Mouse (Mus musculus) adipocyte (in vitro differentiated cells): ENCODE data around the gene Psg17.
A peak's percentile ranks its signal among the peaks of the same experiment; 100 is the strongest.
"Not testable (repeated sequence)": the region's sequence is repeated elsewhere in the genome, so short reads cannot be mapped to it uniquely, and the experiment has no call there.

Experiments used
- DNase-seq: peaks from one replicate; pipeline ENCODE4 v3.0.0-alpha.2; 2016; ENCODE audit warnings: low spot score

Gene Psg17

DNA sequence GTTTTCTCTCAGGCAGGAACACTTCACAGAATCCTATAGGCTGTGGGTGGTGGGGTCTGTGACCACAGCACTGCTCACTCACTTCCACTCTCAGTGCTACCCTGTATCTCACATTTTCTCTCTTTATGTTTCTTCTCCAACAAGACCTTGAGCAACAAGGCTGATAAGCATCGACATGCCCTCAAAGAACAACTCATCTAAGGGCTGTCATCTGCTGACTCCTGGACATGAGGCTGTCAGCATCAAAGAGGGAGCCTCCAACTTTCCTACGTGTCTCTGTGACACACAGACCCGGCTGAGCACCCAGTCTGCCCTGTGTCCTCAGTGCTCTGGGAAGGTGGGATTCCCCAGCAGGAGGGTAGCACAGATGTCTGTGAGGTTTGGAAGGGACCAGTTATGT lies at the start of gene Psg17:
Gene Psg17, minus strand, starts transcription at position 101 of the 400 bp plus-strand sequence.
- no peak for DNase-seq

DNA sequence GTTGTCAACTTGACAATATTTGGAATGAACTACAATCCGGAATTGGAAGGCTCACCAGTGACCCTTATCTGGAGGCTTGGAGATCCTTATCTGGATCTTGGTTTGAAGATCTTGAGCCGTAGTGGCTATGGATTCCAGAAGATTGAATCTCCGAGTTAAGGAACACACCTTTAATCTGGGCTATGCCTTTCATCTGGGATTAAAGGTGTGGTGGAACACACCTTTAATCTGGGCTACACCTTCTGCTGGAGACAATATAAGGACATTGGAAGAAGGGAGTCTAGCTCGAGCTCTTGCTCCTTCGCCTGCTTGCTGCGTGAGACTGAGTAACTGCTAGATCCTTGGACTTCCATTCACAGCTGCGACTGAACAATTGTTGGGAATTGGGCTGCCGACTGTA lies 49.6 kb upstream of the Psg17 start, which contains the start of gene Pglyrp1:
Gene Pglyrp1, plus strand, starts transcription at position 301 of the 400 bp plus-strand sequence.
- not testable (repeated sequence) for DNase-seq

DNA sequence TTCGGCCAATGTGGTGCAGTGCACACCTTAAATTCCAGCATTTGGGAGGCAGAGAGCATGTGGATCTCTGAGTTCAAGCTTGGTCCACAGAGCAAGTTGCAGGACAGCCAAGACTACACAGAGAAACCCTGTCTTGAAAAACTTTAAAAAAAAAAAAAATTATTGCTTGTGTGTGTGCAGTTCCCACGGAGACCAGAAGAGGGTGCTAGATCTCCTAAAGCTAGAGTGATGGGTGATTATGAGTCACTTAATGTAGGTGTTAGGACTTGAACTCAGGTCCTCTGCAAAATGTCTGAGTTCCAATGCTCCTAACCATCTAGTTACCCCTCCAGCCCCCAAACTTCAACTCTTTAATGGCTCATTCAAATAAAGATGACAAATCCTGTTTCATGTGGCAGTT lies 47.1 kb upstream of the Psg17 start:
- no peak for DNase-seq

DNA sequence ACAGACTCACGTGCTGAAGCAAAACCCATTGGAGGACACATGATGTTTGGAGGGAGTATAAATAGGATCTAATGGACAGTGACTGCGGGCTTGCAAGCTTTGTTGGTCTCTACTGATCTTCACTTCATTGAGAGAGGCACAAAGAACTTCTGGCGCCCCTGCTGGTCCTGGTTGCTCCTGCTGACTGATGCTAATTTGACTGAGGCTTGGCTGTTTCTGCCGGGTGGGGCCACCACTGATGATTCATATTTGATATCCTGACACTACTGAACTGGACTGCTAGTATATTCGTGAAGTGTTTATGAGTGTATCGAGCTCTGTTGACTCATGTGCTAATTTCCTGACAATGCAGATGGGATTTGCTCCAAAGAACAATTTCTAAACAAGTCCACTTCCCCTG lies 41.4 kb upstream of the Psg17 start:
- DNase-seq = no peak

DNA sequence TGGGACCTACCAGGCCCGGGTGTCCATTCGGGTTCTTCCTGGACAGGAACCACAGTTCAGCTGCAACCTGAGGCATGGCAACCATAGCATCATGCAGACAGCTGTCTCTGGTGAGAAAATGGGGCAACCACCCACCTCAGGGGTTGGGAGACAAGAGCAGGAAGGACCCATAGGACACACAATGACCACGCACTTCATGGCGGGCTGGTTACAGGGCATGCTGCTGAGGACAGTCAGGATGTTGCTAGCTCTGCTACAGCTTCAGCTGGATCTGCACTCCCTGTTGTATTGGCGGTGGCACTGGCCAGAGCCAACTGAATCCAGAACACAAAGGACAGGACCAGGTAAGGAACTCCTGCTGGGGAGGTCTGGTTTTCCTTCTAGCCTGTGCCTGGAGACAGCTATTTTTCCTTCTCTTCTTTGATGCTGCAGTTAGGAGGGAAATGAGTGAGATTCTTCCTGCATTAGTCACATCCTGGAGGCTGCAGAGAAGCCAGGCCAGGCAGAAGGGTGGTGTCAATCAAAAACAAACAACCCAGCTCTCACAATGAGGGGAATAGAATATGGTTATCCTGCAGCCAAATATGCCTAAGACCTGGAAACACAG lies 37.0 kb upstream of the Psg17 start:
- no peak for DNase-seq

DNA sequence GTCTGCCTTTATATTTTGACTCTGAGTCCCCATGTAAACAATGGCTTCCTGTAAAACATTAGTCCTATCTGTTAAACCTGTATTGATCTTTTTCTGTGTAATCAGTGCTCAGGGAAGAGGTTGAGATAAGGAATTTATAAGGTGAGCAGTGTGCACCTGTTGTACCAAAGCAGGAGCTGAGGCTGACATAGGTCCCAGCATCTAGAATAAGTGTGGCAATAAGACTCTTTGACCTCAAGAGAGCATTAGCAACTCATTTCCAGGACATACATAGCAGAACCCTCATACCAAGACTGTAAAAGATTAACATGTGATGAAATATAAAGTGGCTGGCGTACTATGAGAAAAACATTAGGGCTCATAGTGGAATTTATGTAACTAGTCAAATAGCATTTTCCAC lies 27.0 kb upstream of the Psg17 start:
- no peak for DNase-seq

DNA sequence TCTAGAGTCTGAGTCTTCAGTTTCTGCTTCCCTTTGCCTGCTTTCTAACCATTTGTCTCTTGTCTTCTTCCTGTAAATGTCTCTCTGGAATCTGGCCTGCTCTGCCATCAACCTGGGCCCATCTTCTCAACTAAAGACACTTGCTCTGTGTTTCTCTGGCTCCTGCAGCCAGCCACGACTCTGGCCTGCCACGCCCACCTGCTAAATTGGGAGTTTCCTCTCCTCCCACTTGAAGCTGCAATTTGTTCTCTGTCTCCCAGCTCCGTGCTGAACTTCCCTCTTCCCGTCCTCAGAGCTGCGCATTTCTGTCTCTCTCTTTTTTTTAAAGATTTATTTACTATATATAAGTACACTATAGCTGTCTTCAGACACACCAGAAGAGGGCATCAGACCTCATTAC lies 23.4 kb upstream of the Psg17 start:
- DNase-seq = no peak

DNA sequence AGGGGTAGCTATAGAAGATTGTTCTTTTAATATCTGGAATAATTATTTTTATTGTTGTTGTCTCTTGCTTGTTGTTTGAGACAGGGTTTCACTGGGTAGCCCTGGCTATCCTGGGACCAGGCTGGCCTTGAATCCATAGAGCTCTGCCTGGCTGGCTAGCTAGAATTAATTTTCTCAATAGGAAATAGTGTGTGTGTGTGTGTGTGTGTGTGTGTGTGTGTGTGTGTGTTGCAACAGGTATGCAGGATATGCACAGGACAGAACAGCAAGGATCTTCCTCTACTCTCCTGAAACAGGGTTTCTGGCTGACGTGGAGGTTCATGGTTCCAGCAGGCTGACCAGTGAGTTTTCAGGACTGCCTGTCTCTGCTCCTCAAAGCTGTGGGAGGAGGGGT lies 19.8 kb upstream of the Psg17 start:
- no peak for DNase-seq

DNA sequence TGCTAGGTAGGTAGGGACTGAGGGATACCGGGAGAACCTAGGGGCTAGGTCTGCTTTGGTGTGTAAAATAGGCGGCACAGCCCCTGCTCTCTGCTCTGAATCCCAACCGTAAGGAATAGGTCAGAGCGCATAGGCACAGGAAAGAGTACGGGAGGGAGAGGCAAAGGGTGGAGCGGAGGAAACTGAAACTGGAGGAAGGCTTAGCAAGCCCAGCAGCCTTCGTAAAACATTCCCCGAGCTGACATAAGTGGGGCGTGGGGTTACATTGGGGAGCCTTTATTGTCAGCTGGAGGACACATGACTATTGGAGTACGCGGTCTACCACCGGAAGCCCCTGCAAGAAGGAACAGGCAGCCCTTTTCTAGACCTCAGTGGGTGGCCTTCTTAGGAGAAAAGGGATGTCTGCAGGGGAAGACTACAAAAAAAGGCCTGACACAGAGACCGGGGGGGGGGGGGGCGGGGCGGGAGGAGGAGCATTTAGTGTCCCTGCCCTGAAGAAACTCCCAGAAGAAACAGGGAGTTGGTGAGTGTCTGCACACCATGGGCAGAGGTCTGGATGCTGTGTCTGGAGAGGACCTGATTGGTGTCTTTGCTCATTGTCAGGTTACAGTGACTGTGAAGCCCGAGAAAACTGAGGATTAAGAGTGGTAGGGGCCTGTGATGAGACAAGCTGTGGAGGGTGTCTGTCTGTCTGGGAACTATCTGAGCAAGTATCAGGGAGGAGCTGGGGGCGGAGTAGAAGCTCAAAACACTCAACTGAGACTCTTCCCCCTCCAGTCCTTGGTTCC lies 19.2 kb upstream of the Psg17 start:
- DNase-seq = peak; percentile 2

DNA sequence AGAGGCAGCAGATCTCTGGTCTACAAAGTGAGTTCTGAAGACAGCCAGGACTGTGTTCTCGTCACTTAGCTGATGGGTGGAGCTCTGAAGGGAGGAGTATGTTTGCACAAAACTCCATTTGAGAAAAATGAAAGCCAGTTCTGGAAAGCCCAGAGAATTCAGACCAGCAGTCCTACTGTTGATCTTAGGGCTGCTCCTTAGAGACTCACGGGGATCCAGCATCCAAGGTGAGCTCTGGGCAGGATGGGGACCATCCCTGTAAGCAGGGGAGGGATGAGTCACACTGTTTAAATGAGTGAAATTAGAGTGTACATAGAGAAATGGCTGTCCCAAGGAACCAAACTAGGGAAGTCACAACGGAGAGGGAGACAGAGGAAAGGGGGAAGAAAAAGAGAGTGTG lies 18.5 kb upstream of the Psg17 start, which contains the start of gene Mill2:
Gene Mill2, plus strand, starts transcription at position 102 of the 400 bp plus-strand sequence.
- no peak for DNase-seq

DNA sequence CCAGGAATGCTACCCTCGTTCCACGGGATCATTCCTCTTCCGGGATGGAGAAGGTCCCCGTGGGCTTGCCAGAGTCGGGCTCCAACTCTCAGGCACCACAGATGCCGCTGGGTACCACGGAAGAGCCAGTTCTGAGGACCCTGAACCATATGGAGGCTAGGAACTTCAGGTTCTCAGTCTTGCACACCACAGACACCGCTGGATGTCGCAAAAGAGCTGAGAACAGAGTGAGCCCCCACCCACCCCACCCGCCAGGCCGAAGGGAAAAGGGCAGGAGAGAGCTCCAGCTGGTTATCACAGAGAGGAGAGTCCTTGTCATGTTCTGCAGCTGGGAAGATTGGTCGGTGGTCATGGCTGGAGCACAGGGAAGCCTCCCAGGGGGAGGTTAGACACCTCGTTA lies 10.9 kb upstream of the Psg17 start:
- no peak for DNase-seq

DNA sequence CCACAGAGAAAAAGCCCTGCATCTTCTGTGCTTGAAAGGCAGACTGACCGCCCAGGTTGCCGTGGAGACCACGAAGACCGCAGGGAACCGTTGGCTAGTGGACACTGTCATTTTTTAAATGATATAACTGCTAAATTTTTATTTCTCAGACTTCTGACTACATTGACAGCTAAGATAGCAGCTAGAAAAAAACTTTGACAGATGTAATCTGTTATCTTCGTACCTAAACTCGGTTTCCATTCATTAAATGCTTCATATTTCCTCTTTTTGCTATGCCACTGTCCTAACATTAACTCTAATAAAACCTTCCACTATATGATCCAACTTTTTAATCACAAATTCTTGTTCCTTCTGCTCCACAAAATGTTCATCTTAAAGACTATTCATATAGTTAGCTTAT lies 8.1 kb upstream of the Psg17 start:
- DNase-seq = no peak

DNA sequence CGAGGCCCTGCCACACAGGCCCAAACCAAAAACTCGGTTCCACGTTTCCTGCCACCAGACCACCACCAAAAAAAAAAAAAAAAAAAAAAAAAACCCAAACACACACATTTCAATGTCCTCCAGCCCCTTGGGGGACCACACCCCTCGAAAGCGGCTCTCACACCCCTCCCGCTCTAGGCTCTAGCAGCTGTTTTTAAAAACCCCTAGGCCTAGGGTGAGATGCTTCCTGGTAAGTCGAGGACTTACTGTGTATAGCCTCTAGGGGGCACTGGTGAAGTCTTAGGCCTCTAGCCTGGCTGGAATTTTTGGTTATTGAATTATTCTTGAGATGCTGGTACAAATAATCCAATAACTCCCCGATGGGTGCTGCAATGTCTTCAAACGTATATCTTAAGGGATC lies 7.2 kb upstream of the Psg17 start:
- DNase-seq = no peak

DNA sequence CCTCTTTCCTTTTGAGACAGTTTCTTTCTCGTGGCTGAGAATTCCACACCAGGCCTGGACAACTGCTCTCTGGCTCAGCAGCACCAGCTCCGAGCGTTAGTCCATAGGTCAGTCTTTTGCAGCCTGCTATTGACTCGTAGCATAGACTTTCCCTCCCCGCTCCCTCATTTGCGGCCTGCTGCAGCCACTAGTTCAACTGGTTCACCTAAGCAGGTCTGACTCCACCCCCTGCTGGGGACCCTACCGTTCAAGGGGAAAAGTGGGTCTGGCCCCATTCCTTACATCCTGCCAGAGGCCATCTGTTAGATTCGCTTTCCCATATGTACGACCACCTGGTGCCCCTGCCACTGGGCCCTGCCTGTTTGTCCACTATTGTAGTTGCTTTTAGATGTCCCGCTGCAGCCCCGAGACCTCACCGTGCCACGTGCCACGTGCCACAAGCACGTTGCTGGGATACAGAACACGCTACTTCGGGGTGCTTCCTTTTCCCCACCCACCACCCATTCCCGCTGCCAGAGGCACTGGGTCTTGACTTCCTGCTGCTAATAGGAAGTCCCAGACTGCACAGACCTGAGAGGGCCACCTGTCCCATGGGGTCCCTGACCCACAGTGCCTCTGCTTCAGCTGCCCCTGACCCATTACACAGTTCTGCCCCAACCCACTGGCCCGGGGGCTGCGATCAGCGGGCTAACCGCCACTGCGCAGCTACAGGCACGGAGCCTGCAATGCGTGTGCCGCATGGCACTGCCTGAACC lies 6.6 kb upstream of the Psg17 start:
- DNase-seq = no peak

DNA sequence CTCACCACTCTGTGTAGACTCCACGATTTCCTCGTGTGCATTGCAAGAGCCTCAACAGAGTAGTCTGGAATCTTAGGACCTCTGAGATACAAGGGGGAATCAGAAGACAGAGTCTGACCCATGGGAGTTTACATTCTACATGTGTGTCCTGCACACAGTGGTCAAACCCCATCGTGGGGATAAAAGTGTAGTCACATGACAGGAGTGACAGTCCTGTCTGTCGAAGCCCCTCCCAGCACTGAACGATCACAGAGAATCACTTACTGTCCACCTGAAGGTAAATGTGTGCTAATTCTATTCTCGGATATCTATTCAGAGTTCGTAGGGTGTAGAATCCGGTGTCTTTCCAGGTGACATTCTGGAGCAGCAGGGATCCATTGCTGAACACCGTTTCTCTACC lies 3.1 kb downstream of the Psg17 start:
- DNase-seq = no peak

DNA sequence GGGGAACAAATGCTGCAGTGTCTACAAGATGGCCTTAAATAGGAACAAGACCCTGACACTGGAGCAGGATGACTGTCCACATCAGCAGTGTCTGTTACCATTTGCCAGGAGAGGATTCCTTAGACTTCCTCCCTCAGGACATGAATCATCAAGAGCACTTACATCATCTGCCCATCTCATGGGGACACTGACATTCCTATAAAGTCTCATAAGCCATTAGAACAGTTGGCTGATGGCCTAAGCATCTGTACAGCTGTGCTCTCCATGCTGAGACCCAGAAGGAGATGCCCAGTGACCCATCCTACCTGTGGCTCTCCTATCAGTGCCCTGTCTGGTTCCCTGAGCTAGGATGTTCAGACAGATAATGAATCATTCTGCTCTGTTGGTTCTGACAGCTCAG lies 17.9 kb downstream of the Psg17 start:
- DNase-seq = no peak

DNA sequence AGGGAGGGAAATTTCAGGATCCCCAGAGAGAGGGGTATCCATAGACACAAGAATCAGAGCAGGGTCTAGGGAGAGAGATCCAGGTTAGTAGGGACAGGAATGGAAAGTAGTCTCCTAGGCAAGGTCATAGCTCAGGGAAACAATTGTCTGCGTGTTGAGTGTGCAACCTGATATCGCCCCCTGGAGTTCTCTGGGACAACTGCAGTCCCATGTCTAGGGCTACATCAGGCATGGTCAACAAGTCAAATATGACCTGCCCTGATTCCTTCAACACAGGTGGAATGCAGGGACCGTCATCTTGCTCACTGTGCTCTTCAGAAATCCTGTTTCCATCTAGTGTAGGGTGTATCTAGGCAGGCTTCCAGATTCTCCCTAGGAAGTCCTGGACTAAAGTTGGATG lies 22.3 kb downstream of the Psg17 start:
- no peak for DNase-seq

DNA sequence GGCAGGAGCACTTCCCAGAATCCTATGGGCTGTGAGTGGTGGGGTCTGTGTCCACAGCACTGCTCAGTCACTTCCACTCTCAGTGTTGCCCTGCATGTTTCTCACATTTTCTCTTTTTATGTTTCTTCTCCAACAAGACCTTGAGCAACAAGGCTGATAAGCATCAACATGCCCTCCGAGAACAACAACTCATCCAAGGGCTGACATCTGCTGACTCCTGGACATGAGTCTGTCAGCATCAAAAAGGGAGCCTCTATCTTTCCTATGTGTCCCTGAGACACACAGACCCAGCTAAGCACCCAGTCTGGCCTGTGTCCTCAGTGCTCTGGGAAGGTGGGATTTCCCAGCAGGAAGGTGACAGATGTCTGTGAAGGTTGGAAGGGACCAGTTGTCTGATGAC lies 23.0 kb downstream of the Psg17 start, which contains the start of gene Psg19:
Gene Psg19, minus strand, starts transcription at position 101 of the 400 bp plus-strand sequence.
- no peak for DNase-seq

DNA sequence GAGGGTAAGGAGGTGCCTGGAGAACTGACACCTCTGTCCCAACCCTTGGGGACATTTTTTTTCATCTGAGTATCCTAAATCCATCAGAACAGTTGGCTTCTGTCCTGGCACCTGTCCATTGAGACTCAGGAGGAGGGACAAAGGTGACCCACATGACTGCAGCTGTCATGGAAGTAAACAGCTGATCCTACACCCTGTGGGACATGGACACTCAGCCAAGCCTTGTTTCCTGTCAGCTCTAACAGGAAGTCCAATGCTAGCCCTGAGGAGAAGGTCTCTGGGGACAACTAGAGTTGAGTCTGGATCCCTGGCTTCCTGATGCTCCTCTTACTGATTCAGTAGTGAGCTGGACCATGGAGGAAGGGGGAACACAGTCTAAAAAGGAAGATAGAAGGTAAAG lies 30.7 kb downstream of the Psg17 start:
- not testable (repeated sequence) for DNase-seq

DNA sequence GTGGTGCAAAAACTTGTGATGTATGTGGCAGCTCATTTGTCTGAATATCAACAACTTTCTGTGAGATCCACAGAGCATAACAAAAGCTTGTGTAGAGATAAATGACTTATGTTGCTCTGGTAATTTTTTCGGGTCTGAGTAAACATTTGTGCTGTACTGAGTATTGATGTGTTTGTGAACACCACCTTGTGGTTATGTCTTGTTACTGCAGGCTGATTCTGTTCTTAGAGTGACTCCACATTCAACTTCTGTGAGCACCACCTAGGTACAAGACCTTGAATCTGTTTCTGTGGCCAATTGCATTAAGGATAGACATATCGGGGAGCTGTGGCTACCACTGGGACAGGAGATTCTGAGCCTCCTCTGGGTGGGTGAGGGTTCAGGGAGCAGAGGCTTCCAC lies 40.1 kb downstream of the Psg17 start:
- DNase-seq = not testable (repeated sequence)

DNA sequence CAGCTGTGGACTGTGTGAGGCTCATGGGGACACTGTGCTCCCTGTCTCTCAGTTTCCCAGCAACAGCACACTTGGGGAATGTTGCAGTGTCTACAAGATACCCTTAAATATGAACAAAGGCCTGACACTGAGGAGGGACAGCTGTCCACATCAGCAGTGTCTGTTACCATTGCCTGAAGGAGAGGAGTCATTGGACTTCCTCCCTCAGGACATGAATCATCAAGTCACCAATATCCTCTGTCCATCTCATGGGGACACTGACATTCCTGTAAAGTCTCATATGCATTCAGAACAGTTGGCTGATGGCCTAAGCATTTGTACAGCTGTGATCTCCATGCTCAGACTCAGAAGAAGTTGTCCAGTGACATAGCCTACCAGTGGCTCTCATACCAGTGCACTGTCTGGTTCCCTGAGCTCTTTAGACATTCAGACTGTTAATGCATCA lies 42.0 kb downstream of the Psg17 start:
- DNase-seq = no peak
